Mouse (Mus musculus) heart, postnatal 0 days (tissue): ENCODE data around the gene Arhgap15. TPM values are rescaled to one million over a fixed set of nuclear protein-coding genes. Genes with fewer than 3 reads are reported as not detected.

ENCODE experiments used
- ATAC-seq: fragments of 200-750 bp; cut with Nextera tagmentation; 2 replicates; pipeline ENCODE4 v1.8.0; 2017; ENCODE audit warnings: low read depth, moderate number of reproducible peaks, moderate library complexity; ENCODE audit not compliant: insufficient read depth
- DNase-seq: peaks from one replicate; pipeline ENCODE4 v3.0.0-alpha.2; 2016; ENCODE audit warnings: low spot score
- H3K27ac ChIP-seq: fragments of 300-500 bp; sonication (generic); 2 replicates; pipeline ENCODE4 v1.5.1; 2014; ENCODE audit warnings: low read depth, mild to moderate bottlenecking
- H3K27me3 ChIP-seq: fragments of 300-500 bp; sonication (generic); 2 replicates; pipeline ENCODE4 v1.6.1; 2014; ENCODE audit warnings: low read length, mixed read lengths; ENCODE audit not compliant: control insufficient read depth, insufficient read depth
- H3K36me3 ChIP-seq: fragments of 300-500 bp; sonication (generic); replicated peaks from 2 replicates; pipeline ENCODE4 v1.6.1; 2014; ENCODE audit warnings: low read length, mixed read lengths; ENCODE audit not compliant: control insufficient read depth, insufficient read depth
- H3K4me1 ChIP-seq: fragments of 300-500 bp; sonication (generic); 2 replicates; pipeline ENCODE4 v1.6.1; 2014; ENCODE audit warnings: antibody characterized with exemption; ENCODE audit not compliant: control insufficient read depth, insufficient read depth
- H3K4me2 ChIP-seq: fragments of 300-500 bp; sonication (generic); 2 replicates; pipeline ENCODE4 v1.6.1; 2014; ENCODE audit warnings: low read depth, mild to moderate bottlenecking, low read length, moderate library complexity
- H3K4me3 ChIP-seq: fragments of 300-500 bp; sonication (generic); 2 replicates; pipeline ENCODE4 v1.5.1; 2014; ENCODE audit warnings: low read depth, low read length
- H3K9ac ChIP-seq: fragments of 300-500 bp; sonication (generic); replicated peaks from 2 replicates; pipeline ENCODE4 v1.6.1; 2014; ENCODE audit warnings: low read depth, low read length, mixed read lengths
- H3K9me3 ChIP-seq: fragments of 300-500 bp; sonication (generic); replicated peaks from 2 replicates; pipeline ENCODE4 v1.6.1; 2016; ENCODE audit warnings: low read length; ENCODE audit not compliant: control insufficient read depth
- CTCF ChIP-seq: IDR thresholded peaks from 2 replicates; pipeline ENCODE4 v1.5.1; 2016; ENCODE audit warnings: antibody characterized with exemption, control low read depth, low read depth
- EP300 ChIP-seq: IDR thresholded peaks from 2 replicates; pipeline ENCODE4 v1.6.1; 2016; ENCODE audit warnings: antibody characterized with exemption, low read depth
- WGBS: fragments of 180-500 bp; shearing (Covaris S2); extraction: QIAGEN DNeasy Blood & Tissue Kit; methylation state at CpG from one replicate; pipeline ENCODE4 v1.1.7; 2014; 5-methylcytosine and 5-hydroxymethylcytosine counted together
- polyA plus RNA-seq: library from polyadenylated mRNA; unstranded; fragments of >200 nt; fragmentation: Nextera tagmentation; extraction: Ambion mirVana; gene quantifications from 2 replicates; pipeline ENCODE4 v1.2.1, GENCODE M21; 2015
- total RNA-seq: library from RNA; depleted of rRNA; stranded (reverse); fragments of >200 nt; gene quantifications from 2 replicates; pipeline ENCODE4 v1.2.3, GENCODE M21; 2014; ENCODE audit warnings: low replicate concordance

Gene Arhgap15
- total and polyA plus RNA-seq, 2 experiments from 2014 or later = 0.46 to 1.7 TPM

GRCm38 (mm10) chr2:44114296-44114695, 365.7 kb downstream of the Arhgap15 start:
- H3K27me3 ChIP-seq = no peaks in the 10 kb centered on the region
- WGBS = 77% methylated on average over 2 of the region's 2 CpGs
- H3K9ac ChIP-seq = no peak overlapping the region
- ATAC-seq = no peak
- no peaks in the 10 kb centered on the region for H3K4me1 ChIP-seq
- H3K4me3 ChIP-seq = no peak overlapping the region
- no peaks in the 10 kb centered on the region for H3K9me3 ChIP-seq
- no peak overlapping the region for H3K4me2 ChIP-seq
- H3K36me3 ChIP-seq = no peaks in the 10 kb centered on the region
- TF ChIP-seq CTCF (no peak), EP300 (no peak)
- H3K27ac ChIP-seq = no peak overlapping the region
- no peak for DNase-seq

GRCm38 (mm10) chr2:44121162-44121561, 372.5 kb downstream of the Arhgap15 start:
- H3K4me3 ChIP-seq = no peak overlapping the region
- DNase-seq = no peak
- H3K9ac ChIP-seq = no peak overlapping the region
- H3K27me3 ChIP-seq = no peaks in the 10 kb centered on the region
- H3K9me3 ChIP-seq = no peaks in the 10 kb centered on the region
- no peak overlapping the region for H3K4me2 ChIP-seq
- ATAC-seq = no peak
- H3K36me3 ChIP-seq = no peaks in the 10 kb centered on the region
- H3K27ac ChIP-seq = no peak overlapping the region
- 75% methylated on average over 5 of the region's 5 CpGs for WGBS
- no peak for TF ChIP-seq EP300
- no peak for TF ChIP-seq CTCF
- no peaks in the 10 kb centered on the region for H3K4me1 ChIP-seq

- H3K27ac ChIP-seq = no peak overlapping the region
- DNase-seq (no peak), ATAC-seq (no peak)
- H3K9ac ChIP-seq = no peak overlapping the region
- no peak for TF ChIP-seq EP300
- TF ChIP-seq CTCF = no peak
- H3K4me3 ChIP-seq = no peak overlapping the region
- no peak overlapping the region for H3K4me2 ChIP-seq
- H3K4me1 ChIP-seq = no peaks in the 10 kb centered on the region
- no peaks in the 10 kb centered on the region for H3K27me3 ChIP-seq
- 73% methylated on average over 2 of the region's 2 CpGs for WGBS
- no peaks in the 10 kb centered on the region for H3K36me3 ChIP-seq
- no peaks in the 10 kb centered on the region for H3K9me3 ChIP-seq
Measured at GRCm38 (mm10) chr2:44123246-44123645, 374.6 kb downstream of the Arhgap15 start.

GRCm38 (mm10) chr2:44124093-44124492, 375.5 kb downstream of the Arhgap15 start:
- no peaks in the 10 kb centered on the region for H3K4me1 ChIP-seq
- TF ChIP-seq EP300 = no peak
- no peak for TF ChIP-seq CTCF
- 57% methylated on average over 3 of the region's 3 CpGs for WGBS
- no peaks in the 10 kb centered on the region for H3K27me3 ChIP-seq
- ATAC-seq (no peak), DNase-seq (no peak)
- no peak overlapping the region for H3K4me3 ChIP-seq
- H3K9me3 ChIP-seq = no peaks in the 10 kb centered on the region
- no peak overlapping the region for H3K9ac ChIP-seq
- no peak overlapping the region for H3K4me2 ChIP-seq
- H3K36me3 ChIP-seq = no peaks in the 10 kb centered on the region
- H3K27ac ChIP-seq = no peak overlapping the region

GRCm38 (mm10) chr2:44124683-44125082, 376.1 kb downstream of the Arhgap15 start:
- Histone ChIP-seq H3K9ac (no peak overlapping the region), H3K9me3 (no peaks in the 10 kb centered on the region), H3K4me3 (no peak overlapping the region), H3K27me3 (no peaks in the 10 kb centered on the region), H3K4me2 (no peak overlapping the region), H3K4me1 (no peaks in the 10 kb centered on the region), H3K36me3 (no peaks in the 10 kb centered on the region), H3K27ac (no peak overlapping the region)
- TF ChIP-seq EP300 (no peak), CTCF (no peak)
- ATAC-seq = no peak
- WGBS = 78% methylated on average over 3 of the region's 3 CpGs
- DNase-seq = no peak

- no peaks in the 10 kb centered on the region for H3K9me3 ChIP-seq
- DNase-seq (no peak), ATAC-seq (no peak)
- no peak overlapping the region for H3K4me3 ChIP-seq
- H3K27me3 ChIP-seq = no peaks in the 10 kb centered on the region
- no peak overlapping the region for H3K4me2 ChIP-seq
- no peaks in the 10 kb centered on the region for H3K4me1 ChIP-seq
- H3K36me3 ChIP-seq = no peaks in the 10 kb centered on the region
- 82% methylated on average over 1 of the region's 1 CpGs for WGBS
- TF ChIP-seq EP300 (no peak), CTCF (no peak)
- H3K9ac ChIP-seq = no peak overlapping the region
- no peak overlapping the region for H3K27ac ChIP-seq
Measured at GRCm38 (mm10) chr2:44126044-44126695, 377.5 kb downstream of the Arhgap15 start.
